Mouse (Mus musculus) mouse embryonic stem cell (cell line): ENCODE results near the gene Zcchc2.

Experiments
- in situ Hi-C, 2 experiments: fragments of 300-500 bp; cut with MboI; formaldehyde crosslinking; loops; 1 replicate in 1 of 2; 3 replicates in 1 of 2; pipeline ENCODE4 v1.14.3; 2019 to 2020; ENCODE audit warnings: low sequenced_read_pairs in 2 of 2, low pct_unique_long_range_greater_than_20kb in 1 of 2, mixed read lengths in 1 of 2; ENCODE audit not compliant: unreplicated experiment in 1 of 2

Gene Zcchc2

DNA sequence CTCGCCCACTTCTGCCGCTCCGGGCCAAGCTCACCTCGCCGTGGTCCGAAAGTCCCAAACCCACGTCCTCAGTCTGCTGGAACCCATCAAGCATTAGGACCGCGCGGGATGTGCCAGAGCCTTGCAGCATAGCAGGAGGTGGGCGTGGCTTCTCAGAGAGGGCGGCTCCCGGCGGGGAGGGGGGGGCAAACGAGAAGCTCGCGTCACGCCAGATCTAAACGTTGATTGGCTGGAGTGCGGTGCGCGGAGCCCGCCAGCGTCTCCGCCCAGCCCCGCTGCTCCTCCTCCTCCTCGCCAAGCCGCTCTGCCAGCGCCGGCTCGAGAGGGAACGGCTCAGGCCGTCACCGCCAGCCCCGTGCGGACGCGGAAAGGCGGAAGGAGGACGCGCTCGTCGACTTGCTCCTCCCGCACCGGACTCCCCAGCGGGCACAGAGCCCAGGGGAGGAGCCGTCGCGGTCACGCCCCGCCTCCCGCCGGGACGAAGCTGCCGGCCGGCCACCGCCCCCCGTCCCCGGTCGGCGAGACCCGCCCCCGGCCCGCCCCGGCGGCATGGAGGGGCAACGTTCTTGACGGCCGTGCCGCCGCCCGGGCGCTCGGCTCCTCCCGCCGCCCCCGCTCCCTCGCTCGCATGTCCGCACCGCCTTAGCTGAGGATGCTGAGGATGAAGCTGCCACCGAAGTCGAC lies at the start of gene Zcchc2:
TSS of gene Zcchc2 (plus strand) at position 269 of the 684 bp plus-strand sequence.
- in situ Hi-C loops, result no loop called here

DNA sequence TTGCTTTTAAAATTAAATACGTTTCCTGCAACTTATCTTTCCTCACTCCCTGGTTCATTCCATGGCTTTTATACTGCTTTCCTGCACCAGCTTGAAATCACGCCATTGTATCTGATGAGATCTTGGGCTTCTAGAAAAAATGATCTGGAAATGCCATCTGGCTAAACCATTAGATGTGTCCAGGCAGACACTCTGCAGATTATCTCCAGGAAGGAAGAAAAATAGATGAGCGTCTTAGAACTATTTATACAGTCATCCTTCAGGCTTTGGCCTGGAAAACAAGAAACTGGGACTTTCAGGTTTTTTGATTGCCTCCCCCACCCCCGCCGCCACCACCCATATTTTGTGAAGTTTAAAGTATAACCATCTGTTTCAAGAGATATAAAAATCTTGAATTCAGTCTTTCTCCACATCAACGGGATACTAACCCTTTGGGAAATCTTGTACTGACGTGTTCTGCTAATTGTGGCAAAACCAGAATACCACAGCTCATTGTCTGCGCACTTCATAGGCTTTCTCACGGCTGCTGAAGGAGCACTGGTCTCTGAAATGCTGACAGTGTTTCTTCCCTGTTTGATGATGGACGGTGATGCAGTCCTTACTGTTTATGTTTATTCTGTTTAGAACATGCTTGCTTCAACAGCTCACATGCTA lies 45.2 kb upstream of the Zcchc2 start:
- in situ Hi-C loops, result no loop called here

DNA sequence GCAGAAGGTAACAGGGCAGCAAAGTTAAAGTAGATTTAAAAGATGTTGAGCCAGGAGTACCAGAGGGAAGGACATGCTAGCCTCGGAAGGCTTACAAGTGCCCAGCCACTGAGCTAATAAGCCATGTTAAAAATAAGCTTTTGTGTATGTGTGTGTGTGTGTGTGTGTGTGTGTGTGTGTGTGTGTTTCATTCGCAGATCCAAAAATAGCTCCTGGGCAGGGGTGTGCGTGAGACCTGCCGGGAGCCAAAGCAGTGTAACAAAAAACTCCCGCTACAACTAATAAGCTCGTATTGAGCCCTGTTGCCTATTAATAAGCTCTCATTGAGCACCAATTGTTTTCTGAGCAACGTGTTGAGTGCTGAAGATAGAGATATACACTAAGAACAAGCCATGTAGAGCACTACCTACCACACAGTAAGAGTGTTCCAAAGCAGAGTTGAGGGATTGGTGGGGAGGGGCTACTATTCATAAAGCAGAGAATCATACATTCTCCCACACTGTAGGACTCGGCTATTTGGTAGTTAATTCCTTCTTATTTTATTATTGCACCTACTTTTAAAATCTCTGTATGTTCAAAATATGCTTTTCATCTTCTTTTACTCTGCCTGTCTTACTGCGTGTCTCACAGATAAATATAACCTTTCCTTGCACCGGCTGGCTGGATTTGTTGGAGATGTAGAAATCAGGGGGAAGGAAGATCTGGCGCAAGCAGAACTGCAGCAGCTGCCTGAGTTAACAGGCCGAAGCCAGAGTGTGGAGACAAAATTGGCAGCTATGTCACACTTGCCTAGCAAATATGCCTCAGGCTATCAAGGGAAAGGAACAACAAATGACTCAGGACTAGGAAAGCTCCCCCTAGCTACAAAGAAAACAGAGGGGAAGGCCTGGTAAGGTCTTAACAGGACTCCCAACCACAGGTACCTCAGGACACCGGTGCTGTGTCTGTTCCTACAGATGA lies 43.3 kb upstream of the Zcchc2 start:
- in situ Hi-C loops, result no loop called here

DNA sequence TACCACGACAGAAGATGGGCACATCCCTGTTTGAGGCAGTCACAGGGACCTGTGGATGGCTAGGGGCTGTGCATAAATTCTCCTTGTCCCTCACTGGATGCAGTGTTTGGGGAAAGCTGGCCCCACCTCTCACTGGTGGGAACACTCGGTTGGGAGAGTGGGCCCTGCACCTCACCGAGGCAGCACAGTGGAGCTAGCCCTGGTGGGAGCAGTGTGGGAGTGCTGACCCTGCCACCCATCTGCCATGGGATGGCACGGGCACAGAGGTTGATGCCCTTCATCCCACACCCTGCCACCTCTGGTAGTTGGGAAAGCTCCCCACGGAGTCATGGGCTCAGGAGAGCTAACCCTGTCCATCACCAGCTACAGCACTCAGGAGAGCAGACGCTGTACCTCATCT lies 41.9 kb upstream of the Zcchc2 start:
- in situ Hi-C loops, result no loop called here

DNA sequence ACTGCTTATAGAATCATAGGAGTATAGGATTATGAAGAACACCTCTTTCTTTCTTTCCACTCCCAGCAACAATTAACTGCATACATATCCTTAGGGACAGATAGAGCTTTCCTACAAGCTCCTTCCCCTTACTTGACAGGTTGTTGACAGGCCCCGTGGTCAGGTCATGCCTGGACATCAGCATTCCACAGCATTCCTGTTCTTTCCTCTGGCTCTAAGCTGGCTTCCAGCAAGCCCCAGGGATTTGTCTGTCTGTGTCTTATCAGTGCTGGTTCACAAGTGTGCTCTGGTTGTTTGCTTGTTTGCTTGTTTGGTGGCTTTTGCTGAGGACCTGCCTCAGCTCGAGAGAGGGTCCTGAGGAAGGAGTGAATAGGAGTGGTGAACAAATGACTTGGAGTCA lies 36.6 kb upstream of the Zcchc2 start:
- in situ Hi-C loops, result no loop called here

DNA sequence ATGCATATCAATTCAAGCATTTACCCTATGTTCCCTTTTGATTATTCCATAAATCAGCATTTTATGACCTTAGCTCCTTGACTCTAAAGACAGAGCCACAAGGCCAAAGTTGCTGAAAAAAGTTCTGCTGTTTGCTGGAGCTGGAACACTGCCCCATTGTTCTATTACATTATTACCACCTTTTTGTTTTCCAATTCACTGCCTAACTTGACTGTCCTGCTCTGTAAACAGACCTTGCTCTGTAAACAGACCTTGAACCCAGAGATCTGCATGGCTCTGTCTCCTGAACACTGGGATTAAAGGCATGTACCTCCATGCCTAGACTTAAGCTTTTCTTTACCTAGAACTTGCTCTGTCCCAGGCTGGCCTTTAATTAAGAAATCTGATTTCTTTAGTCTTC lies 36.2 kb upstream of the Zcchc2 start:
- in situ Hi-C loops, result no loop called here

DNA sequence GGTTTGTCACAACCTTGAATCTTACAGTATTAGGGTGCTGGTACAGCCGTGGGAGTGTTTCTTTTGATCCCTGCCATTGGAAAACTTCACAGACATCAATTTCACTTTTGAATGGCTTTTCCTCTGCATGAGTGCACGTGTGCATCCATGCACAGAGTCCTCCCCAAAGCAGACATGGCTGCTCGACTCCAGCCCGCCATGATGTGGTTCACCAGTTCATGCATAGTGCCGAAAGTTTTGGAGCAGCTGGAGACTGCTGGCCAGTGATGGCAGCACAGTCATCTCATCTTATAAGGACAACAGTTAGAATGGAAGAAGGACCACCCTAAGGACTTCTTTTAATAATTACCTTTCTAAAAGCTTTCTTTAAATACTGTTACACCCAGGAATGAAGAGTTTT lies 34.1 kb upstream of the Zcchc2 start:
- in situ Hi-C loops, result no loop called here

DNA sequence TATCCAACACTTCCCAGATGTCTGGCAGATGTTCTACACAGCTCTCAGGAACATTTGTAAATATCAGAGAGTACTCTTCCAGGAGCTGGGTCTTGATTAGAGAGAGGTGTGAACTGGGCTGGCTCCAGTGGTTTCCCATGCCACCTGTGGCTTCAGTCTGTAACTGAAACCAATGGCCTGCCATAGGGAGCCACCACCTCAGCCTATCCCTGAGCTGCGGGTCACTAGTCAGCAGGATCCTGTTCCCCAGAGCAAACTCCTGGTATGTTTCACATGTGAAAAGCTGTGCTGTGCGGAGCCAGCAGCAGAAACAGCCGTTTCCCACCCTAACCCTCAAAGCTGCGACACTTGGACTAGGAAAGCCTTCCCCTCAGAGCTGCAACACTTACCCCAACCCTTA lies 28.7 kb upstream of the Zcchc2 start:
- in situ Hi-C loops, result no loop called here

DNA sequence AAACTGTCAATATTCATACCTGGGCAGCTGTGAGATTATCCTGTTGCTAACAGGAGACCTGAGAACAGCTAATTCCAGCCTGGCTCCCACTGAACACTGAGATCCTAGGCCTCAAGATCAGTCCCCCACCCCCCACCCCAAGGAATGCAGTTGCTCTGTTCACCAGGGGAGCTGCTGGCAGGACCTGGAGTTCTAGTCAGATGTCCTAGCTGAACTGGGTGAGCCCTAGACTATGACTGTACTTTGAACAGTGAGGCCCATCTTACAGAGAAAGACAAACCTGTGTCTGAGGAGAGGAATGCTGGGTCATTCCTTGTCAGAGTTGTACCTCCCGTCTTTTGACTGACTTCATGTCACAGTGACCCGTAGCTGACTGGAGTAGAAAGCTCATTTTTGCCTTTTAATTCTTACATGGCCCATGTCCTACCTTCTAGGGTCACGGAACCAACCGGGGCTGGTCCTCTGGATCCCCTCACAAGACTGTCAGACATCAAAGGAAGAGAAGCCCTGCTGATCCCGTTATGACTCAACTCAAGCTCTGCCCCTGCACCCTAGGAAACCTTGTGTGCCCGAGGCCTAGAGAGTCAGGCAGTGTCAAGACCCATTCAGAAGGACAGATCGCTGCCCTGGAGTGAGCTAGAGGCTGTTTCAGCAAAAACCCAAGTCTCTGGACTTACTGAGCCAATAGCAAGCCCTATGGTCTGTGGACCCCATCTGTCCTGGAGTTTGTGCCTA lies 28.0 kb upstream of the Zcchc2 start:
- in situ Hi-C loops, result no loop called here

DNA sequence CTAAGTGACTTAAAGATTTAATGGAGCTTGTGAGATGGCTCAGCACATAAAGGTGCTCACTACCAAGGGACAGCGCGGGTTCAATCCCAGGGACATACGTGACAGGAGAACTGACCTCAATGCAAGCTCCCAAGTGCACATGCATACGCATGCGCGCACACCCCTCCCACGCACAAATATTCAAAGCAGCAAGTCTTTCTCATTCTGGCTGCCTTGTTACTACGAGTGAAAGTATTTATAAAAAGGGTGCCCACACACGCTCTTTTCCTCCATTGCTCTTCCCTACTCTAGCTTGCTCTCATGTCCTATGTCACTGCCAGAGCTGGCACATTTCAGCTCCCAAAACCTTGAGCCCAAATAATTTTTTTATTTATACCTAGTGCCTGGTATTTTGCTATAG lies 27.4 kb upstream of the Zcchc2 start:
- in situ Hi-C loops, result no loop called here

DNA sequence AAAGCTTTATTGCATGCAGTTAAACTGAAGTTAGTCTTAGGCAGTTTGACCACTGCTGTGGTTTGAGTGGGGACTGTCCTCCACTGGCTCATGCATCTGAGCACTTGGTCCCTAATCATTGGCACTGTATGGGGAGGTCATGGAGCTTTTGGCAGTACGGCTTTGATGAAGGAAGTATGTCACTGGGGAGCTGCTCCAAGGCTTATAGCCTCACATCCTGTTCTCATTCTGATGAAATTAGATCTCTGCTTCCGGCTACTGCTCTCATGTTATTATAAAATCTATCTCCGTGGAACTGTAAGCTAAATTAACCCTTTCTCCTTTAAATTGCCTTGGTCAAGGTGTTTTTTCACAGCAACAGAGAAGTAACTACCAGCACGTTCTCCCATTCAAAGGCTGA lies 25.7 kb upstream of the Zcchc2 start:
- in situ Hi-C loops, result no loop called here

DNA sequence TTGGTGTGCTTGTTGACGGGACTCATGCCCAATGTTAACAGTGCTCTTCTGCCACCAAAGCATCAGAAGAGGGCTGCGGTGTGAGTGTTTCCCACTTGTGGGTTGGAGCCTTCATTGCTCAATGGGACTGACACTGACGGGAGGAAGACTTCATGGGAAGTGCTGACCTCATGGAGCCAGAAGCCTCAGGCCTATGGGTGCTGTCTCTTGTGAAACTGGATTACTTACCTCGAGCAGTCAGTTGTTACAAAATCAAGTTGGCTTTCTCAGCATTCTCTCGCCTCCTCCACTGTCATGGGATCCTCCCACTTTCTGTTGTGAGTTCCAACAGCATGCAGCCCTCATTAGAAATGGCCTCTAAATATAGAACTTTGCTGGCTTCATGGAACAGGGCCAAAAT lies 25.0 kb upstream of the Zcchc2 start:
- in situ Hi-C loops, result no loop called here

DNA sequence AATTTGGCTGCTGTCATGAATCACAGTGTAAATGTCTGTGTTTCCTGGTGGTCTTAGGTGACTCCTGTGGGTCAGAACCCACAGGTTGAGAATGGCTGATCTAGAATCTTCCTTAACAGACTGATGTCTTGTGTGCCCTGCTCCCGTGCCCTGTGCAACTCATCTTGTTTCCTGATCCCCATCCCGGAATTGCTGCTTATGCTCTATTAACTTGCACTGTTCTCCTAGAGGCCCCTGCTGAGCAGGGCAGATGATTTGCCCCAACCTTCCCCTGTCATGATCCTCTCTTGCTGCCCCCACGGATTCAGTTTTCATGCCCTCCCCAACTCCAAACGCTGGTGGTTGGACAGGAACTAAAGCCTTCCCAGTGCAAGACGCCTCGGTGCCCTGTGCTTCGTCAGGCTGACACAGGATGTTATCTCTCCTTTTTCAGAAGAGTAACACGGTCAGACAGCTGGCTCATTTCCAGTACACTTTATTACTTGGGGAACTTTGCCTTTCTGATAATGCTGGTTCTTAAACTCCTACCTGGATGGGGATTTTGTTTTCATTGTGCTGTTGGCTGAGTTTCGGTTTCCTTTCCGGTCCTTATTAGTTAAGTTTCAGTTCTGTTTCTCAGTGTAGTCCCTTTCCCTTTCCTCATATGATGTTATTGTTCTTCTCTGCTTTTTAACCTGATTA lies 18.6 kb upstream of the Zcchc2 start:
- in situ Hi-C loops, result no loop called here

DNA sequence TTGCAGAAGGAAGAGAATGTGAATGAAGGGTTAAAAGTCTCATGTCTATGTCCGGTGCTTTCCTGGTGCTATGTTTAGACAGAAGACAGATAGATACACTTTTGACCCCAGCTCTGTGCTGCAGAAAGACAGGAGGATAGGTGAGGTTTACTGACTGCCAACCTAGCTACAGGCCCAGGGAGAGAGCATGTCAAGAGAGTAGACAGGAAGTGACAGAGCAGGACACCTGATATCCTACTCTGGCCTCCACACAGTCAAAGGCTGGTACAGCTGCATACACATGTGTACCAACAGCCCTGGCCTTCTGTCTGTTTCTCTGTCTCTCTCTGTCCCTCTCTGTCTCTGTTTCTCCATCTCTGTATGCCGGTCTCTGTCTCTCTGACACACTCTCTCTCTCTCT lies 16.2 kb upstream of the Zcchc2 start:
- in situ Hi-C loops, result no loop called here

DNA sequence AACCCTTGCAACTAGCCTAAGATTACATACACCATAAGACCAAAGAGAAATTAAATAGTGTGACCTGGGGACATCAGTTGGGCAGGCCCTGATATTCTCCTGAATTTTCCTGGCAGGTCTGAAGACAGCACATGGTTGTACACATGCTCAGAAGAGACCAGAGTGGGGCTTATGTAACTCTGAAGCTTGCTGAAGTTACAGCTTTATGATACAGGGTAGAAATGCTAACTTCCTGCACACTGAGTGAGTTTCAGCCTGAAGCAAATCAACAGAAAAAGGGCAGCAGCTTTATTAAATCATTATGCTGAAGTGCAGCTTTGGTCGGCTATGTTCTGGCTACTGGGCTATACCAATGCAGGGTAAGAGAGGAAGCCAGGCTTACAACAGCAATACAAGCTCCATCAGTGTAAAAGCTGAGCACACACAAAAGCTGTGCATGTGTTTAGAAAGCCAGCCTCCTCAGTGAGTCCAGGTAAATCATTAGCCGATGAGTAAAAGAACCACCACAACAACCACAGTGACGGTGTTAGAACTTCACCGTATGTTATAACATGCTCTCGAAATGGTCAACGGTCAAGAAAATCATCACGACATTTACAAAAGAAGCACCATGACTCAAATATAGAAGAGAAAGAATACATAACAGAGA lies 12.6 kb upstream of the Zcchc2 start:
- in situ Hi-C loops, result no loop called here

DNA sequence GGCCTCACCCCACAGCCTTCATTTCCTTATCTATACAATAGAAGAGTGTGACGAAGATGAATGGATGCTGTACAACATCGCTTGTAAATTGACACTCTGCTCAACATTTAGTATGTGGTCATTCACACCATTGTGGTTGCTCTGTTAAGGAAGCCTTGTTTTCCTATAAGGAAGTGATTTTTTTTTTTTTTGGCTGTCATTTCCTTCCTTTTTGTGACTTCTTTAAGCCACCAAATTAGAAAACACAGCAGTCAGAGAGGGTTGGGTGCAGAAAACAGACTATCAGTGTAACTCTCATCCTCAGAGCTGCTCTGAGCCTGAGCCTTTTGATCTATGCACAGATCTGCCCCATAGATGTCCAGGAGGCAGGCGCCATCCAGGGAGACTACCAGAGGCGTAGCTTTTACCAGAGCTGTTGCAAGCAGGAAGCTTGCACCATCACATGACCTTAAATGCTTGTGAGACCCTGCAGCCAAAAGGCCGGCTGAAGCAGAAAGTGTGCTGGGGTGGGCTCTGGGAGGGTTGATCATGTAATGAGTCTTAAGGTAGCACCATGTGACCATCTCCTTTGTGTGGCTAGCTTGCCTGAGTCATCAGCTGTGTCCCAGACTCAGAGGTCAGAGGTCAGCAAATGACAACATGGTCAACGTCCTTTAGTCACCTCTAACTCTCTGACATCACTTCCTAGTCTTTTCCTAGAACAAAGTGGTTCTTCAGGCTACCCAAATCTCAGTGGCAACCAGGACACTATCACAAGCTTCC lies 9.2 kb upstream of the Zcchc2 start:
- in situ Hi-C loops, result no loop called here
